Mouse (Mus musculus): Measurements from ENCODE around the gene Tmc2. TPM values are rescaled to one million over a fixed set of nuclear protein-coding genes. Genes with fewer than 3 reads are reported as not detected.
A peak's percentile ranks its signal among the peaks of the same experiment; 100 is the strongest.

The Tmc2 gene
- polyA plus RNA-seq, 1 experiment from 2014 or later: not detected

DNA sequence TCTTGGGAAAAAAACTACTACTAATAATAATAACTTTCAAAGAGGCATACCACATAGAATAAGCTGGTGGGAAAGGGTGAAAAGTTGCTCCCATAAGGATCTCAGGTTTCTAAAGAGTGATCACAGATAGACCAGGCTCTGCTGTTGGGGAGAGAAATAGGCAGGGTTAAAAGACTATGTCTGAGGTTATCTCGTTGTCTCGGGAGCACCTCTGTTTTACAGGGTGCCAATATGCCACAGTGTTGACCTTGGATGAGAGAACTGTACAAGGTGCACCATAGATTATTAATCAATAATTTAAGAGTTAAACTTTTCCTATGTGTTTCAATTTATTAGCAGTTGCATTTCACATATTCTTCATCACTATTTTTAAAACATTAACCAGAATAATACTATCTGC lies 66.9 kb downstream of the Tmc2 start:
- H3K4me2 ChIP-seq (replicated peaks): no peak overlapping the region
- H3K4me1 ChIP-seq: no peaks in the 10 kb centered on the region
- 82% methylated on average over 2 of the region's 2 CpGs for WGBS
- H3K9me3 ChIP-seq: no peaks in the 10 kb centered on the region
- no peaks in the 10 kb centered on the region for H3K27me3 ChIP-seq
- no peaks in the 10 kb centered on the region for H3K36me3 ChIP-seq
- H3K9ac ChIP-seq (replicated peaks): no peak overlapping the region
- H3K27ac ChIP-seq (replicated peaks): no peak overlapping the region
- H3K4me3 ChIP-seq: no peak overlapping the region
- ATAC-seq (ENCODE audit: low FRiP score, low read depth): no peak

- WGBS: 88% methylated on average over 2 of the region's 2 CpGs
Measured at GRCm38 (mm10) chr2:130262398-130262797, 67.4 kb downstream of the Tmc2 start.

GRCm38 (mm10) chr2:130265520-130265919 lies 70.5 kb downstream of the Tmc2 start:
- Histone ChIP-seq H3K4me1 (no peaks in the 10 kb centered on the region), H3K4me2 (replicated peaks) (no peak overlapping the region), H3K27ac (replicated peaks) (no peak overlapping the region), H3K27me3 (no peaks in the 10 kb centered on the region), H3K4me3 (no peak overlapping the region), H3K36me3 (no peaks in the 10 kb centered on the region), H3K9ac (replicated peaks) (no peak overlapping the region), H3K9me3 (no peaks in the 10 kb centered on the region)
- ATAC-seq (ENCODE audit: low FRiP score, low read depth): no peak
- 100% methylated on average over 1 of the region's 1 CpGs for WGBS

More at GRCm38 (mm10) chr2:130262398-130262797, 67.4 kb downstream of the Tmc2 start:
- ATAC-seq (ENCODE audit: low FRiP score, low read depth): no peak
- Histone ChIP-seq H3K4me3 (no peak overlapping the region), H3K9me3 (no peaks in the 10 kb centered on the region), H3K27ac (replicated peaks) (no peak overlapping the region), H3K27me3 (no peaks in the 10 kb centered on the region), H3K4me2 (replicated peaks) (no peak overlapping the region), H3K36me3 (no peaks in the 10 kb centered on the region), H3K9ac (replicated peaks) (no peak overlapping the region), H3K4me1 (no peaks in the 10 kb centered on the region)

GRCm38 (mm10) chr2:130268074-130268473 lies 73.1 kb downstream of the Tmc2 start:
- Histone ChIP-seq H3K4me1 (0 out of 2 replicates have a peak, but pooled peaks cover under 1% of the 10 kb centered on the region), H3K27ac (replicated peaks) (no peak overlapping the region), H3K36me3 (no peaks in the 10 kb centered on the region), H3K9me3 (no peaks in the 10 kb centered on the region), H3K4me3 (no peak overlapping the region), H3K9ac (replicated peaks) (no peak overlapping the region), H3K27me3 (no peaks in the 10 kb centered on the region), H3K4me2 (replicated peaks) (no peak overlapping the region)
- ATAC-seq (ENCODE audit: low FRiP score, low read depth): no peak
- 67% methylated on average over 7 of the region's 7 CpGs for WGBS

- H3K9me3 ChIP-seq: no peaks in the 10 kb centered on the region
- H3K4me3 ChIP-seq: peak overlapping the region; percentile 80
- H3K27ac ChIP-seq (replicated peaks): peak overlapping the region; percentile 88
- peak overlapping the region; percentile 82 for H3K9ac ChIP-seq (replicated peaks)
- no peak; the same call in 1 of the 2 replicates for ATAC-seq (ENCODE audit: low FRiP score, low read depth)
- whole genome bisulfite sequencing: 3% methylated on average over 14 of the region's 14 CpGs
- peak overlapping the region; percentile 91 for H3K4me2 ChIP-seq (replicated peaks)
- H3K4me1 ChIP-seq: peaks cover 29% of the 10 kb centered on the region
- peaks cover 35% of the 10 kb centered on the region for H3K36me3 ChIP-seq
- H3K27me3 ChIP-seq: no peaks in the 10 kb centered on the region
Measured at GRCm38 (mm10) chr2:130273732-130274131, 78.7 kb downstream of the Tmc2 start.

DNA sequence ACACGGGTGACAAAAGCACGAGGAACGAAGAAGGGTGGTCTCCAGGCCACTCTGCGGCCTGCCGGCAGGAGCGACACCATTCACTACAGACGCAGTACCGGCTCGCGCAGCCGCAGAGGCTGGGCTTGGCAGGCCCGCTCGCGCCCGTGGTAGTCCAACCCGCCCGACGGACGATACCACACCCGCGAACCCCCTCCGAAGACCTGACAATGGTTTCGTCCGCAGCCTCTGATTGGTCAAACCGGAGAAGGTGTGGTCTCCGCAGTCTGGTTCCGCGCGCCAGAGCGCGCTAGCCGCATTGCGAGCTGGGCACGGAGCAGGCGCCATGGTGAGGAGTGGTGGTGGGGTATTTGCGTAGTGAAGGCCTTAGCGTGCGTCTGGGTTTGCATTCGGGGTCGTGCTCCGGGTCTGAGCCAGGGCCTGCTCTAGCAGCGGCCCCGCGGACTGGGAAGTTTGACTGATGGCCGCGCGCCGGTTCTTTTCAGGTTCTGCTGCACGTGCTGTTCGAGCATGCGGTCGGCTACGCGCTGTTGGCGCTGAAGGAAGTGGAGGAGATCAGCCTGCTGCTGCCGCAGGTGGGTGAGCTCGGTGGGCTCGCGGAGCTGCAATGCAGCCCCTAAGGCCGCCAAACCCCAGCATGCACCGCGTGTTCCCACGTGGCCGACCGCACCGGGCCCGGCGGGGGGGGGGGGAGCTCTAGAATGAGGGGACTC lies 79.3 kb downstream of the Tmc2 start, which contains the start of gene Nop56:
TSS of gene Nop56 (plus strand) at position 282 of the 713 bp plus-strand sequence.
- WGBS: under 1% methylated on average over 68 of the region's 68 CpGs
- peak within 1 kb of the TSS; percentile 91 for H3K4me2 ChIP-seq (replicated peaks)
- peak; percentile 99 for ATAC-seq (ENCODE audit: low FRiP score, low read depth)

DNA sequence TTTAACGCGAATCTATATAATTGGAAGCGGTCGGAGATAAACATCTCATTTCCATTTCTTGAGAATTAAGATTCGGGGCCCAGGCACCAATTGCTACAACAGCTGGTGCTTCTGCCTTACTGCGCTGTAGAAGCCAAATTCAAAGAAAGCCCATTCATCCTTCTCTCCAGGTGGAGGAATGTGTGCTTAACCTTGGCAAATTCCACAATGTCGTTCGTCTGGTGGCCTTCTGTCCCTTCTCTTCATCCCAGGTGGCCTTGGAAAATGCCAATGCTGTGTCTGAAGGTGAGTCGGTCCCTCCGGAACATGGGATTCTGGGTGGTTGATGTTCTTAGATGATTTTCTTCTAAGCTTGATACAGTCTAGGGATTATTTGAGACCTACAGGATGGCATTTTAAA lies 79.9 kb downstream of the Tmc2 start:
- Histone ChIP-seq H3K4me3 (peak overlapping the region; percentile 80), H3K27me3 (no peaks in the 10 kb centered on the region), H3K27ac (replicated peaks) (peak overlapping the region; percentile 88), H3K4me2 (replicated peaks) (peak overlapping the region; percentile 91), H3K9me3 (no peaks in the 10 kb centered on the region), H3K4me1 (peaks cover 29% of the 10 kb centered on the region), H3K36me3 (peaks cover 43% of the 10 kb centered on the region), H3K9ac (replicated peaks) (peak overlapping the region; percentile 84)
- 3% methylated on average over 10 of the region's 10 CpGs for WGBS
- no peak for ATAC-seq (ENCODE audit: low FRiP score, low read depth)

More for the DNA sequence above, 79.3 kb downstream of the Tmc2 start, which contains the start of gene Nop56:
- Histone ChIP-seq H3K27ac (replicated peaks) (peak within 1 kb of the TSS; percentile 88), H3K9me3 (no peaks in the 10 kb centered on the region), H3K4me1 (peaks cover 29% of the 10 kb centered on the region), H3K36me3 (peaks cover 38% of the 10 kb centered on the region), H3K4me3 (peak within 1 kb of the TSS; percentile 80), H3K9ac (replicated peaks) (peak within 1 kb of the TSS; percentile 84), H3K27me3 (no peaks in the 10 kb centered on the region)

DNA sequence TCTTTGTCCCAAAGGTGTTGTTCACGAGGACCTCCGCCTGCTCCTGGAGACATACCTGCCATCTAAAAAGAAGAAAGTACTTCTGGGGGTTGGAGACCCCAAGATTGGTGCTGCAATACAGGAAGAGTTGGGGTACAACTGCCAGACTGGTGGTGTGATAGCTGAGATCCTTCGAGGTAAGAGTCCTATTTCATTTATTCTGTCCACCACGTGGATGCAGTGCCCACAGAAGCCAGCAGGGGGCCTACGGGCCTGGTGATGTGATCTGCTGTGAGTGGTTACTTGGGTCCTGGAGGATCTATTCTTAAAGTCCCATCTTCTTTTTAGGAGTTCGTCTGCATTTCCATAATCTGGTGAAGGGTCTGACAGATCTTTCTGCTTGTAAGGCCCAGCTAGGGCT lies 80.7 kb downstream of the Tmc2 start:
- Histone ChIP-seq H3K4me3 (peak overlapping the region; percentile 80), H3K27me3 (no peaks in the 10 kb centered on the region), H3K36me3 (peaks cover 51% of the 10 kb centered on the region), H3K9me3 (no peaks in the 10 kb centered on the region), H3K27ac (replicated peaks) (no peak overlapping the region), H3K4me1 (peaks cover 29% of the 10 kb centered on the region), H3K9ac (replicated peaks) (peak overlapping the region; percentile 84), H3K4me2 (replicated peaks) (peak overlapping the region; percentile 91)
- WGBS: 48% methylated on average over 6 of the region's 6 CpGs
- no peak for ATAC-seq (ENCODE audit: low FRiP score, low read depth)

DNA sequence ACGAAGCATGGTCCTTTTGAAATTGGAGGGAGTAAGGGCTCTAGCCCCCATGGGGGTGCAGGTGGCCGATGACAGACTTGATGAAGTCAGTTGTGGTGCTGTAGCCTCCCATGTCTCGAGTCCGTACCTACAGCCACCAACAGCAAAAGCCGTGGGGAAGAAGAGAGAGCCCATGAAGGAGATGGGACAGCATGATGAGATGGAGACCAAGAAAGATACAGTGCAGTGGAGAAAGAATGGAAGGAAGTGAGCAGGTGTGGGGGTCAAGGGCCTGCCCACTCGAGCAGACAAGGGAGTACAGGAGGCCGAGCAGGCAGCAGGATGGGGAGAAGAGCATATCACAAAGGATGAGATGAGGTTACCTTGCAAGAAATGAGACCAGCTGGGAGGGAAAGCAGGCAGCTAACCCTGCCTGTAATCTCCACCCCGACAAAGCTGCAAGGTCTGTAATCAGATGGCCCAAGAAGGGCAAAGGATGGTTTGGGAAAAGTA lies 84.7 kb downstream of the Tmc2 start:
- Histone ChIP-seq H3K36me3 (peaks cover 62% of the 10 kb centered on the region), H3K4me3 (no peak overlapping the region), H3K27ac (replicated peaks) (no peak overlapping the region), H3K9ac (replicated peaks) (no peak overlapping the region), H3K4me1 (peaks cover 32% of the 10 kb centered on the region), H3K9me3 (no peaks in the 10 kb centered on the region), H3K4me2 (replicated peaks) (no peak overlapping the region), H3K27me3 (no peaks in the 10 kb centered on the region)
- 52% methylated on average over 8 of the region's 8 CpGs for WGBS
- no peak for ATAC-seq (ENCODE audit: low FRiP score, low read depth)

DNA sequence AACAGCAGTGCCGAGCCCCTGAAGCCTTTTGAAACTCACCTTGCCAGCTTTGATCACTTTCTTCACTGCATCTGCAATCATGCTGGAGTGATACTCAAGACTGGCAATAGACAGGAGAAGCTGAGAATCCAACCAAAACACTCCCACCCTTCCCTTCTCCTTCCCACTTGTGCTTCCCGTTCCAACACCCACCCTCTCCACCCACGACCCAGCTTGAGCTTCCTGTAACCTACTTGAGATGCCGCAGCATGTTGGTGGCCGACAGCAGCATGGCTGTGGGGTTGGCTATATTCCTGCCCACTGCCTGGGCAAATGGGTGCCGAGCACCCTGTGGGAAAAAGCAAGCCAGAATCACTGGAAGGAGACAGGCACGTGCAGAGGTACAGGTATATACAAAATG lies 85.2 kb downstream of the Tmc2 start:
- no peaks in the 10 kb centered on the region for H3K9me3 ChIP-seq
- WGBS: 71% methylated on average over 7 of the region's 7 CpGs
- peaks cover 33% of the 10 kb centered on the region for H3K4me1 ChIP-seq
- no peak for ATAC-seq (ENCODE audit: low FRiP score, low read depth)
- H3K9ac ChIP-seq (replicated peaks): no peak overlapping the region
- no peak overlapping the region for H3K4me2 ChIP-seq (replicated peaks)
- H3K36me3 ChIP-seq: peaks cover 62% of the 10 kb centered on the region
- H3K4me3 ChIP-seq: no peak overlapping the region
- no peak overlapping the region for H3K27ac ChIP-seq (replicated peaks)
- H3K27me3 ChIP-seq: no peaks in the 10 kb centered on the region

DNA sequence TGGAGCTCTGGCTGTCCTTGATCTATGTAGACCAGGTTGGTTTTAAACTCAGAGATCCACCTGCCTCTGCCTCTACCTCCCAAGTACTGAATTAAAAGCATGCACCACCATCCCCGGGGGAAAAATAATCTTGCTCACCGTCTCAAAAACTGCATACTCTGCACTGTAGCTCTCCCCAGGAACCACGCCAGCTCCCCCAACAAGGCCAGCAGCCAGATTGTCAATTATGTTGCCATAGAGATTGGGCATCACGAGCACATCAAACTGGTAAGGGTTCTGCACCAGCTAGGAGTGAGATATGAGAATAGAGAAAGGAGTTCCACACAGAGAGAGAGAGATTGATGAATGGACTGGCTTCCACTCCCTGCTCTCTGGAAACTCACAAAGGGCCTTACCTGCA lies 85.8 kb downstream of the Tmc2 start:
- no peak overlapping the region for H3K27ac ChIP-seq (replicated peaks)
- no peak overlapping the region for H3K9ac ChIP-seq (replicated peaks)
- no peak overlapping the region for H3K4me3 ChIP-seq
- no peak for ATAC-seq (ENCODE audit: low FRiP score, low read depth)
- H3K27me3 ChIP-seq: no peaks in the 10 kb centered on the region
- H3K4me2 ChIP-seq (replicated peaks): no peak overlapping the region
- H3K4me1 ChIP-seq: peaks cover 31% of the 10 kb centered on the region
- H3K36me3 ChIP-seq: peaks cover 56% of the 10 kb centered on the region
- no peaks in the 10 kb centered on the region for H3K9me3 ChIP-seq
- 88% methylated on average over 4 of the region's 4 CpGs for WGBS

GRCm38 (mm10) chr2:130283854-130284654 lies 89.1 kb downstream of the Tmc2 start, which contains the start of gene Idh3b:
Gene Idh3b, minus strand, starts transcription at chr2:130284547.
- Histone ChIP-seq H3K27me3 (no peaks in the 10 kb centered on the region), H3K4me3 (peak within 1 kb of the TSS; percentile 87), H3K27ac (replicated peaks) (peak within 1 kb of the TSS; percentile 56; the same call in 1 of the 2 replicates), H3K4me1 (peaks cover 18% of the 10 kb centered on the region), H3K4me2 (replicated peaks) (peak within 1 kb of the TSS; percentile 99), H3K9me3 (no peaks in the 10 kb centered on the region), H3K36me3 (peaks cover 27% of the 10 kb centered on the region), H3K9ac (replicated peaks) (peak within 1 kb of the TSS; percentile 87)
- 1% methylated on average over 51 of the region's 51 CpGs for WGBS
- peak; percentile 86 for ATAC-seq (ENCODE audit: low FRiP score, low read depth)

Data from midbrain, embryonic 12.5 days (tissue).